Comparison of ENCODE assay signal across 14 mouse cellular contexts in the genomic region with DNA sequence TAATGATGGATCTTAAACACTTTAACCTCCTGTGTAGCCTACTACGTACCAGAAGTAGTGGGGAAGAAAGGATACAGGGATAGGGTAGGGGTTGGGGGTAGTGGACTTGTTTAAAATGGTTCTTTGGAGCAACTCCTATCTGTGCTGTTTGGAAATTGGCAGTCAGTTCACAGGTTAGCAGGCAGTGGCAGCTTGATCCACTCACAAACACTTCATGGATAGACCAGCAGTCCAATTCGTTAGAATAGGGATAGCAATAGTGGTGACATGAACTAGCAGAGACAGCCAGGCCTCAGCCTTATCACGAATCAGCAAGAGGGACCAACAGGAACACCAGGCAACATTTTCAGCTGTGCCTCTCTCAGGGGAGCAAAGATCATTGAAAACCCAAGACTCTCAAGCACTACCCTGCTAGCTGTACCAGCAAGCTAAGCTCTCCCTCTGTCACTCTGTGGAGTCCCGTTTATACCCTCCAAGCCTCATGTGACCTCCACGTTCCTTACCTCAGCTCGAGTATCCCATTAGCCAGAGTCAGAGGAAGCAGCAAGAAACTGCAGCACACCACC. TPM values are rescaled to one million over a fixed set of nuclear protein-coding genes. Genes with fewer than 3 reads are reported as not detected.
"Had no signal": no experiment of that assay in that cellular context is flagged by ENCODE, and none has a peak within 500 bp of the region (broad histone marks: within the 10 kb centered on the region; RNA-seq: fewer than 3 reads in every experiment).

No protein-coding gene starts in this region.

- H3K9me3 ChIP-seq: limb, embryonic 10.5 days; liver, embryonic 15.5 days; midbrain, embryonic 13.5 days; neural tube, embryonic 15.5 days had no signal

- H3K27ac ChIP-seq: left cerebral cortex, adult 2 months; limb, embryonic 10.5 days; liver, embryonic 15.5 days; midbrain, embryonic 13.5 days; neural tube, embryonic 15.5 days had no signal

- H3K4me2 ChIP-seq: liver, embryonic 11.5 days; liver, embryonic 15.5 days; midbrain, embryonic 13.5 days; neural tube, embryonic 15.5 days had no signal

- ATAC-seq: midbrain, embryonic 13.5 days had no signal

- H3K27me3 ChIP-seq: liver, embryonic 15.5 days; midbrain, embryonic 13.5 days; neural tube, embryonic 15.5 days had no signal

- DNase-seq: kidney, postnatal 25 days; lung, adult 2 months; lung, postnatal 14 days; right cerebral cortex, adult 18-20 months; right cerebral cortex, postnatal 25 days; thymus, postnatal 36 days had no signal

- H3K4me1 ChIP-seq: midbrain, embryonic 13.5 days had no signal

- H3K9ac ChIP-seq: liver, embryonic 15.5 days; midbrain, embryonic 13.5 days; neural tube, embryonic 15.5 days had no signal

- H3K36me3 ChIP-seq: limb, embryonic 10.5 days; liver, embryonic 15.5 days; midbrain, embryonic 13.5 days; neural tube, embryonic 15.5 days had no signal

- H3K4me3 ChIP-seq: left cerebral cortex, adult 2 months; limb, embryonic 10.5 days; liver, embryonic 15.5 days; midbrain, embryonic 13.5 days; myocyte; neural tube, embryonic 15.5 days had no signal

RNA-seq across cellular contexts. Expression of a gene that starts 34.1 kb away (rescaled TPM):
- total RNA-seq: megakaryocyte progenitor cell, adult 5-6 weeks had no signal
